Mouse (Mus musculus) cerebellum, postnatal 36 days (tissue): ENCODE results near the gene Gm28363.
"Not testable (repeated sequence)": the region's sequence is repeated elsewhere in the genome, so short reads cannot be mapped to it uniquely, and the experiment has no call there.

Experiments
- DNase-seq, 2 experiments: peaks; one replicate each; pipeline ENCODE4 v3.0.0; 2021 to 2022; ENCODE audit warnings: mixed read lengths in 2 of 2

The Gm28363 gene

DNA sequence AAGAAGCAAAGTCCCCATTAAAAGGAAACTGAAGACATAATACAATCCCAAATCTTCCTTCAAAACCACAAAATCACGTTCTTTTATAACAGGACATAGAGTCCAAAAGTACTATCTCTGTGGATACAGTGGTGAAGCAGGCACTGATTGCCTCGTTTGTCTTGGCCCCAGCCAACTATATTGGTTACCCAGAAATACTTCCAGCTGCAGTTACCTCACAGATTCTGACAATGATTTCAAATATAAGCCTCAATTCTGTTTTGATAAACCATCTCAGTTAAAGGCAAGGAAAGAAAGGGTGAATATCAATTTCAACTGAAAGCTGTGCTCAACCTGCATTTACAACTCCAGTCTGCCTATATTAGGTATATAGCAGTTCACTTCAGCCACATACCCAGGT lies at the start of gene Gm28363:
Gene Gm28363, plus strand, starts transcription at position 301 of the 400 bp plus-strand sequence.
- not testable (repeated sequence) for DNase-seq

DNA sequence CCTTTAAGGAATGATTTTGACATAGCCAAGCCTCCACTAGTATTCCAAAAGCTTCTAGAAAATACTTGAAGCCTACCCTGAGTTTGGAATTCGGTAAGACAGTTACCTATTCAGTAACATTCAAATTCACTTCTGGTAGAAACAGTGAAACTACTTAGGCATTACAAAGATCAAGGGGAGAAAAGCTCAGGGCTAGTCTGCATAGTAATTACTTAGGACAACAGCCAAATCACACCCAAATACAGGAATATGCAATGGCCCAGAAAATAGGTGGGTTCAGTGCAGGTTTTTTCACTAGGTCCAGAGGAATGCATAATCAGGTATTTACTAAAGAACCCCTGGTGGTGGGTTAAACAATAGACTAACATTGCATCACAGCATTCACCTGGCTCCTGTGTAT lies 46.7 kb upstream of the Gm28363 start:
- not testable (repeated sequence) for DNase-seq
